Mouse (Mus musculus) liver, embryonic 13.5 days (tissue): ENCODE results near the gene A730015C16Rik. TPM values are rescaled to one million over a fixed set of nuclear protein-coding genes. Genes with fewer than 3 reads are reported as not detected.

Experiments
- ATAC-seq: fragments of 200-750 bp; cut with Nextera tagmentation; 2 replicates; pipeline ENCODE4 v1.8.0; 2017; ENCODE audit warnings: low read depth, mild to moderate bottlenecking, moderate number of reproducible peaks, moderate library complexity
- DNase-seq: peaks from one replicate; pipeline ENCODE4 v3.0.0; 2022
- H3K27ac ChIP-seq: fragments of 300-500 bp; sonication (generic); 2 replicates; pipeline ENCODE4 v1.5.1; 2015; ENCODE audit warnings: moderate library complexity, mild to moderate bottlenecking, inconsistent platforms
- H3K27me3 ChIP-seq: fragments of 300-500 bp; sonication (generic); 2 replicates; pipeline ENCODE4 v1.6.1; 2015; ENCODE audit warnings: mild to moderate bottlenecking, inconsistent platforms
- H3K36me3 ChIP-seq: fragments of 300-500 bp; sonication (generic); 2 replicates; pipeline ENCODE4 v1.6.1; 2015; ENCODE audit warnings: mild to moderate bottlenecking, inconsistent platforms
- H3K4me1 ChIP-seq: fragments of 300-500 bp; sonication (generic); replicated peaks from 2 replicates; pipeline ENCODE4 v1.6.1; 2015; ENCODE audit warnings: inconsistent platforms
- H3K4me2 ChIP-seq: fragments of 300-500 bp; sonication (generic); 2 replicates; pipeline ENCODE4 v1.6.1; 2015; ENCODE audit warnings: inconsistent platforms, mild to moderate bottlenecking, moderate library complexity
- H3K4me3 ChIP-seq: fragments of 300-500 bp; sonication (generic); replicated peaks from 2 replicates; pipeline ENCODE4 v1.5.1; 2015; ENCODE audit warnings: mild to moderate bottlenecking, inconsistent platforms
- H3K9ac ChIP-seq: fragments of 300-500 bp; sonication (generic); 2 replicates; pipeline ENCODE4 v1.6.1; 2015; ENCODE audit warnings: mild to moderate bottlenecking, inconsistent platforms
- H3K9me3 ChIP-seq: fragments of 300-500 bp; sonication (generic); replicated peaks from 2 replicates; pipeline ENCODE4 v1.6.1; 2016; ENCODE audit warnings: inconsistent platforms
- WGBS: fragments of 180-500 bp; shearing (Covaris S2); methylation state at CpG from one replicate; pipeline ENCODE4 v1.1.7; 2015; ENCODE audit not compliant: insufficient replicate concordance; 5-methylcytosine and 5-hydroxymethylcytosine counted together
- polyA plus RNA-seq: library from polyadenylated mRNA; unstranded; fragments of >200 nt; fragmentation: Nextera tagmentation; extraction: Ambion mirVana; gene quantifications from 2 replicates; pipeline ENCODE4 v1.2.1, GENCODE M21; 2015

Gene A730015C16Rik
- polyA plus RNA-seq, 1 experiment from 2014 or later: 0.24 TPM

GRCm38 (mm10) chr4:108845824-108846569, 2.4 kb downstream of the A730015C16Rik start:
- Histone ChIP-seq H3K36me3 (0 out of 2 replicates have a peak, but pooled peaks cover 2% of the 10 kb centered on the region), H3K4me3 (no peak overlapping the region), H3K9ac (no peak overlapping the region), H3K4me2 (no peak overlapping the region), H3K4me1 (peaks cover 33% of the 10 kb centered on the region), H3K27ac (no peak overlapping the region), H3K9me3 (no peaks in the 10 kb centered on the region), H3K27me3 (no peaks in the 10 kb centered on the region)
- no peak for ATAC-seq
- WGBS: 73% methylated on average over 5 of the region's 5 CpGs
- no peak for DNase-seq

GRCm38 (mm10) chr4:108843336-108843735, 5.1 kb downstream of the A730015C16Rik start:
- H3K4me1 ChIP-seq: peaks cover 14% of the 10 kb centered on the region
- H3K9ac ChIP-seq: no peak overlapping the region
- H3K27ac ChIP-seq: no peak overlapping the region
- H3K36me3 ChIP-seq: no peaks in the 10 kb centered on the region
- H3K4me3 ChIP-seq: no peak overlapping the region
- H3K4me2 ChIP-seq: no peak overlapping the region
- no peak for DNase-seq
- H3K9me3 ChIP-seq: no peaks in the 10 kb centered on the region
- H3K27me3 ChIP-seq: no peaks in the 10 kb centered on the region
- ATAC-seq: no peak

- Histone ChIP-seq H3K27ac (no peak overlapping the region), H3K9me3 (no peaks in the 10 kb centered on the region), H3K4me2 (no peak overlapping the region), H3K27me3 (no peaks in the 10 kb centered on the region), H3K36me3 (no peaks in the 10 kb centered on the region), H3K9ac (no peak overlapping the region), H3K4me3 (no peak overlapping the region), H3K4me1 (peaks cover 17% of the 10 kb centered on the region)
- ATAC-seq (no peak), DNase-seq (no peak)
- WGBS: 67% methylated on average over 7 of the region's 7 CpGs
Observed at GRCm38 (mm10) chr4:108841920-108842578, 6.4 kb downstream of the A730015C16Rik start.

DNA sequence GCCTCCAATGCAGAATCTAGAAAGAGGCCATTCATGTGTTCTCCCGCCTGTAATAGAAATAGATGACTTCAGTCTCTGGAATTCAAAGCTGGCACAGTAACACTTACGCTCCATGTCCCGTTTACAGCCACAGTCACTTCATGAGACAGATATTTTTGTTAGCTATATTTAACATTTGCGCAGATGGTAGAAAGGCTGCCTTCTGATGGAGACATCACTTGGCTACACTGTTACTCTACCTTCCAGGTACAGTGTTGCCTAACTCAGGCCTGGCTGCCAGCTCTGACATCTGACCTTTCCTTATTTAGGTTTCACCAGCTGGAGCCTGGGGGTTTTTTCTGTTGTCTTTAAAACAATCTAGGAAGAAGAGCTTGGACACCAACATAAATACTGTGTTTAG, 10.4 kb downstream of the A730015C16Rik start:
- ATAC-seq (no peak), DNase-seq (no peak)
- Histone ChIP-seq H3K4me1 (peaks cover 22% of the 10 kb centered on the region), H3K9me3 (no peaks in the 10 kb centered on the region), H3K4me2 (no peak overlapping the region), H3K9ac (no peak overlapping the region), H3K27me3 (no peaks in the 10 kb centered on the region), H3K4me3 (no peak overlapping the region), H3K36me3 (no peaks in the 10 kb centered on the region), H3K27ac (no peak overlapping the region)
- WGBS: 83% methylated on average over 4 of the region's 4 CpGs

DNA sequence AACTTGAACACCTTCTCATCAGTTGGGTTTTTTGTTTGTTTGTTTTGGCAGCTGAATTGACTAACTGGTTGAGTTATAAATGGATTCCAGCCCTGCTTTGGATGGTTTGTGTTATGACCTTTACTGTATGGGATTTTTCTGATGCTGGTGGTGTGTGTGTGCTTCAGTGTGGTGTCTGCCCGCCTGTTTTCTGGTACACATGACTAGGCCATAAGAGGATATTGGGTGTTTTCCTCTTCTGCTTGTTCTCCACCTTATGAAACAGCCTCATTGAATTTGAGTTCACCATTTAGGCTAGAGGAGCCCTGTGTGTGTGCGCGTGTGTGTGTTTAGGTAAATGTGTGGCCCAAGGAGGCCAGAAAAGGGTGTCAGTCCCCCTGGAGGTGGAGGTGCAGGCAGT, 12.9 kb downstream of the A730015C16Rik start:
- no peak for DNase-seq
- H3K9ac ChIP-seq: peak overlapping the region; percentile 78
- no peaks in the 10 kb centered on the region for H3K27me3 ChIP-seq
- H3K9me3 ChIP-seq: no peaks in the 10 kb centered on the region
- peaks cover 37% of the 10 kb centered on the region for H3K4me1 ChIP-seq
- no peak for ATAC-seq
- H3K4me3 ChIP-seq: peak overlapping the region; percentile 83
- H3K27ac ChIP-seq: no peak overlapping the region
- no peaks in the 10 kb centered on the region for H3K36me3 ChIP-seq
- WGBS: 61% methylated on average over 3 of the region's 3 CpGs
- H3K4me2 ChIP-seq: peak overlapping the region; percentile 93

DNA sequence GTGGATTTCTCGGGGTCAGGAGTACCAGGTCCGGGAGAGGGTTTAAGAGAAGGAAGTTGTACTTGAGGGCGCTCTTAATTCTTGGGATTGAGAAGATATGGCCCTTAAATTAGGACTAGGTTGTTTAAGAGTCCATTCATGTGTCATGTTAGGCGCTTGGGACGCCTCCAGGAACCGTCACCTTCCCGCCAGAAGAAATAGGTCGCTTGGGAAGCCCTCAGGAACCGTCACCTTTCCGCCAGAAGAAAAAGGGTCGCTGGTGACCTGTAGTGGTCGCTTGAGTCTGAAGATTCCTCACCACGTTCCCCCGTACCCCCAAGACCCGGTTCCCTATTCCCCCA, 13.5 kb downstream of the A730015C16Rik start:
- peaks cover 5% of the 10 kb centered on the region for H3K36me3 ChIP-seq
- peak overlapping the region; percentile 93 for H3K27ac ChIP-seq
- ATAC-seq: no peak
- H3K9me3 ChIP-seq: no peaks in the 10 kb centered on the region
- H3K4me3 ChIP-seq: peak overlapping the region; percentile 83
- H3K4me1 ChIP-seq: peaks cover 37% of the 10 kb centered on the region
- DNase-seq: no peak
- WGBS: under 1% methylated on average over 15 of the region's 15 CpGs
- H3K9ac ChIP-seq: peak overlapping the region; percentile 78
- H3K4me2 ChIP-seq: peak overlapping the region; percentile 93
- H3K27me3 ChIP-seq: no peaks in the 10 kb centered on the region

DNA sequence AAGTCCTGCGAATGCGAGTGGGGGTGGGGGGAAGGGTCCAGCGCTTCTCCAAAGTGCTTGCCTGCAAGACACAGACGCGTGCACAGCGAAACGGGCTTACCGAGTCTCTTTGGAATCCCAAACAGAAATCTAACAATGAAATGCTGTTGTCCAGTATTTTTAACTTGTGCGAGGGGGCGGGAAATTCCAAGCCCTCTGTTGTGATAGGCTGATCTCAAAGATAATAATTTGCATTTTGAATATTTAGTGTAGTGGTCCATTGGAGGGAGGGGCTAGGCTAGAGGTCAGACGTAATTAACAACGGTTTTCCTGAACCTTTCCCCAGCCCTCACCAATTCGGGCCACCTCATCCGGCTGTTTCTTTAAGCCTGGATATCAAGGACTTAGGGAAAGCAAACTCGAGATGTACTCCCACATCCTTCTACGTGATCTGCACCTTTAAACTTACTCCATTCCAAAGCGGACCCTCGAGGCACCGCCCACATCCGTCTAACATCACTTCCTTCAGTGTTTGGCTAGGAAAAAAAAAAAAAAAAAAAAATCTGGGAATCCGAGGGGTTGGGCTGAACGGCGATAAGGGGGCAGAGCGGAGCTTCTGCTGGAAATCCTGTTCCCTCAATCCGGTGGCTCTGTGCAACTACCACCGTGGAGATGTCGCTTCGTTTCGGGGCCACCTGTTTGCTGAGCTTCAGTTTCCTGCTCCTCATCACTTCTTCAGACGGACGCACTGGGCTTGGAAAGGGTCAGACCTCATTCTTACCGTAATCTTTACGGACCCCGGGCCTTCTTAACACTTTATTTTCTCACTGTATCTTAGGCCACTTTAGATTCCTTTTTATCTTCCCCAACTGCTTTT, 14.1 kb downstream of the A730015C16Rik start, which contains the start of gene Txndc12:
Gene Txndc12 (plus strand): TSS at position 487 of the 856 bp plus-strand sequence.
- under 1% methylated on average over 34 of the region's 34 CpGs for WGBS
- H3K4me1 ChIP-seq: peaks cover 37% of the 10 kb centered on the region
- ATAC-seq (peak; percentile 52), DNase-seq (peak; percentile 70)
- peak within 1 kb of the TSS; percentile 93 for H3K27ac ChIP-seq
- H3K4me2 ChIP-seq: peak within 1 kb of the TSS; percentile 93
- H3K4me3 ChIP-seq: peak within 1 kb of the TSS; percentile 83
- no peaks in the 10 kb centered on the region for H3K27me3 ChIP-seq
- H3K9me3 ChIP-seq: no peaks in the 10 kb centered on the region
- H3K36me3 ChIP-seq: peaks cover 7% of the 10 kb centered on the region
- peak within 1 kb of the TSS; percentile 92 for H3K9ac ChIP-seq

- peaks cover 11% of the 10 kb centered on the region for H3K36me3 ChIP-seq
- H3K9me3 ChIP-seq: no peaks in the 10 kb centered on the region
- peak; percentile 13; the same call in 1 of the 2 replicates for ATAC-seq
- peak overlapping the region; percentile 93 for H3K27ac ChIP-seq
- under 1% methylated on average over 6 of the region's 6 CpGs for WGBS
- peak overlapping the region; percentile 78 for H3K9ac ChIP-seq
- peaks cover 37% of the 10 kb centered on the region for H3K4me1 ChIP-seq
- H3K4me3 ChIP-seq: peak overlapping the region; percentile 83
- peak overlapping the region; percentile 93 for H3K4me2 ChIP-seq
- H3K27me3 ChIP-seq: no peaks in the 10 kb centered on the region
- no peak for DNase-seq
Observed at GRCm38 (mm10) chr4:108833828-108834114, 14.6 kb downstream of the A730015C16Rik start.

- Histone ChIP-seq H3K27ac (peak within 1 kb of the TSS; percentile 93), H3K4me3 (peak within 1 kb of the TSS; percentile 83), H3K9me3 (no peaks in the 10 kb centered on the region), H3K9ac (peak within 1 kb of the TSS; percentile 92), H3K4me1 (peaks cover 35% of the 10 kb centered on the region), H3K27me3 (no peaks in the 10 kb centered on the region), H3K36me3 (peaks cover 11% of the 10 kb centered on the region), H3K4me2 (peak within 1 kb of the TSS; percentile 93)
- under 1% methylated on average over 72 of the region's 73 CpGs for WGBS
- ATAC-seq (peak; percentile 95), DNase-seq (peak; percentile 90)
Observed at GRCm38 (mm10) chr4:108832916-108833827, 15.2 kb downstream of the A730015C16Rik start, which contains the start of gene Btf3l4. Gene Btf3l4, minus strand, starts transcription at chr4:108833614.

DNA sequence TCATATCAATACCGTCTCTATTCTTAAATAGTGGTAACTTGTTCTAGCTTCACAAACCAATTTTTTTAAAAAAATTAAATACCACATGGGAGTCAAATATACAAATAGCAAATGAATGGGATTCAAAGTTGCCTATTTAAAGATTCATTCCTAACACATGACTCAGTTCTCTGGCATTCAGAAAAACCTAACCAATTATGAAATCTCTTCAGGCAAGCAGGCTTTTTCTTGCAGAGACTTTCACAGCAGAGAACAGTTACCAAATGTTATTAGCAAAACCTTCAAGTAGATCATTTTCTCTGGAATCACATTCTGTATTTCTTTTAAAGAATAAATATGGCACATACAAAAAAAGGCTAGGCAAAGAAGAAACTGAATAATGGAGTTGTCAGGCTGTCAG, 17.7 kb downstream of the A730015C16Rik start:
- H3K27ac ChIP-seq: no peak overlapping the region
- no peak overlapping the region for H3K4me3 ChIP-seq
- H3K27me3 ChIP-seq: no peaks in the 10 kb centered on the region
- 82% methylated on average over 1 of the region's 1 CpGs for WGBS
- H3K4me2 ChIP-seq: no peak overlapping the region
- no peak overlapping the region for H3K9ac ChIP-seq
- peaks cover 29% of the 10 kb centered on the region for H3K4me1 ChIP-seq
- no peaks in the 10 kb centered on the region for H3K9me3 ChIP-seq
- DNase-seq (no peak), ATAC-seq (no peak)
- H3K36me3 ChIP-seq: peaks cover 30% of the 10 kb centered on the region
